ENCODE assay signal across 15 mouse cellular contexts in genomic region chr4:85707352-85708057, GRCm38 (mm10).
DNase-seq lines count a peak whose midpoint lies in the region; ATAC-seq lines count a peak whose summit lies in the region.
"Had no signal": no experiment of that assay in that cellular context is flagged by ENCODE, and none has a peak within 500 bp of the region (broad histone marks: within the 10 kb centered on the region; RNA-seq: fewer than 3 reads in every experiment).

No protein-coding gene starts in this region.

- H3K36me3 ChIP-seq in hindbrain, embryonic 10.5 days: no peaks in the 10 kb centered on the region
- no peaks in the 10 kb centered on the region for H3K36me3 ChIP-seq in midbrain, embryonic 15.5 days (replicated peaks)
- H3K36me3 ChIP-seq: lung, embryonic 15.5 days had no signal

- H3K4me2 ChIP-seq in midbrain, embryonic 15.5 days: no peak overlapping the region
- H3K4me2 ChIP-seq: lung, embryonic 15.5 days had no signal

- no peak overlapping the region for H3K4me3 ChIP-seq in hindbrain, embryonic 10.5 days
- no peak overlapping the region for H3K4me3 ChIP-seq in midbrain, embryonic 15.5 days
- H3K4me3 ChIP-seq: lung, embryonic 15.5 days; myocyte had no signal

- no peaks in the 10 kb centered on the region for H3K9me3 ChIP-seq in hindbrain, embryonic 10.5 days
- H3K9me3 ChIP-seq in midbrain, embryonic 15.5 days: no peaks in the 10 kb centered on the region
- H3K9me3 ChIP-seq: lung, embryonic 15.5 days had no signal

- peaks cover 42% of the 10 kb centered on the region for H3K27me3 ChIP-seq in hindbrain, embryonic 10.5 days (ENCODE audit: insufficient read depth, poor library complexity, severe bottlenecking)
- no peaks in the 10 kb centered on the region for H3K27me3 ChIP-seq in midbrain, embryonic 15.5 days (replicated peaks)
- H3K27me3 ChIP-seq: lung, embryonic 15.5 days had no signal

- 37% methylated on average over 7 of the region's 7 CpGs for WGBS in hindbrain, embryonic 10.5 days
- 19% methylated on average over 7 of the region's 7 CpGs for WGBS in midbrain, embryonic 15.5 days

- H3K9ac ChIP-seq in midbrain, embryonic 15.5 days: no peak overlapping the region
- H3K9ac ChIP-seq: lung, embryonic 15.5 days had no signal

- peak; percentile 14 to 25 for DNase-seq in layer of hippocampus, postnatal 10 days (ENCODE audit: low spot score in 2 of 2)
- DNase-seq in layer of hippocampus, adult 9-10 months (ENCODE audit: low spot score): no peak
- DNase-seq in embryo, embryonic 11 days: peak; percentile 63
- peak; percentile 53 for DNase-seq in hindbrain, embryonic 10.5 days (ENCODE audit: low spot score)
- DNase-seq in liver: no peak
- no peak for DNase-seq in c-Kit-positive CD71-positive TER-119-positive erythroid progenitor cells, embryonic 14.5 days (ENCODE audit: low spot score)
- no peak for DNase-seq in cerebellum, adult 9-10 months
- DNase-seq: adrenal gland, adult 8-10 months; cerebellum, adult 9-11 months; heart, adult 11 months; kidney, postnatal 10 days; spleen, adult 18-20 months had no signal

- peaks cover 20% of the 10 kb centered on the region for H3K4me1 ChIP-seq in hindbrain, embryonic 10.5 days (replicated peaks)
- 0 out of 2 replicates have a peak, but pooled peaks cover 6% of the 10 kb centered on the region for H3K4me1 ChIP-seq in midbrain, embryonic 15.5 days

- H3K27ac ChIP-seq in hindbrain, embryonic 10.5 days: peak overlapping the region; percentile 64
- H3K27ac ChIP-seq in midbrain, embryonic 15.5 days: no peak overlapping the region
- H3K27ac ChIP-seq: lung, embryonic 15.5 days had no signal

- ATAC-seq in midbrain, embryonic 15.5 days (replicated peaks): peak; percentile 82

Comparison
In these comparisons a context has a peak if more than half of its experiments do, and no peak if none do; other contexts are left out.
1. DNase-seq: peak in layer of hippocampus, postnatal 10 days (2 of 2), embryo, embryonic 11 days (single experiment) and hindbrain, embryonic 10.5 days (single experiment); none in layer of hippocampus, adult 9-10 months (single experiment), liver (single experiment), c-Kit-positive CD71-positive TER-119-positive erythroid progenitor cells, embryonic 14.5 days (single experiment) and cerebellum, adult 9-10 months (single experiment).